Mouse (Mus musculus) C2C12 (cell line): ENCODE data around the gene Rnase12.

Experiments used
- CEBPB ChIP-seq: IDR thresholded peaks from one replicate; pipeline ENCODE4 v1.6.1; 2011; ENCODE audit warnings: low read depth, mild to moderate bottlenecking, control low read depth, moderate library complexity
- CTCF ChIP-seq: IDR thresholded peaks from one replicate; pipeline ENCODE4 v1.5.1; 2011; ENCODE audit not compliant: control insufficient read depth, insufficient read depth, insufficient read length
- FOSL1 ChIP-seq: IDR thresholded peaks from one replicate; pipeline ENCODE4 v1.8.0; 2011; ENCODE audit warnings: mild to moderate bottlenecking, low read length; ENCODE audit not compliant: poor library complexity, insufficient read depth, severe bottlenecking
- MAX ChIP-seq: IDR thresholded peaks from one replicate; pipeline ENCODE4 v1.6.1; 2011; ENCODE audit warnings: mild to moderate bottlenecking, control low read depth
- USF1 ChIP-seq: IDR thresholded peaks from one replicate; pipeline ENCODE4 v1.6.1; 2011; ENCODE audit warnings: low read depth, mild to moderate bottlenecking, control low read depth, moderate library complexity

DNA sequence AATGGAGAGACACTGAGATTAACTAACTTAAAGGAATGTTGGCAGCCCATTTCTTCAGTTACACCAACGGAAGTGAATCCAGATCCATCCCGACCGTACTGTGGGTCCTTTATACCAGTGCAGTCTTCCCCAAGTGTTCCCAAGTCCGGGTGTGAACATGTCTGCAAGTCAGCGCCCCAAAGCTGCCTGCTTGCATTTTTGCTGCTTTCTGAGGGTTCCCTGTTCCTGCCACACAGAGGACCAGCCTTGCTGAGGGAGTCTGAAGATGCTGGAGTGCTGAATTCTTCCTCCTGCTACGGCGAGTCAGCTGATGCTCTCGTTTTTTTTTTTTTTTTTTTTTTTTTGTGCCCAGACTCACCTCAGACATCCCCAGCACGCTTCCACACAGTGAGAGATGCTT lies 37.5 kb upstream of the Rnase12 start:
- no peak for TF ChIP-seq CTCF
- TF ChIP-seq CEBPB = no peak
- no peak for TF ChIP-seq FOSL1
- no peak for TF ChIP-seq MAX
- no peak for TF ChIP-seq USF1
